Mouse (Mus musculus): ENCODE data around the gene Phlpp1.

GRCm38 (mm10) chr1:106172931-106173371 lies 1.4 kb downstream of the Phlpp1 start:
- TF ChIP-seq CTCF (IDR thresholded peaks at IDR 0.05; ENCODE audit: borderline replicate concordance, extremely low read depth, insufficient read depth, insufficient read length) (no peak), POLR2A (IDR thresholded peaks at IDR 0.05; ENCODE audit: borderline replicate concordance, extremely low read depth, insufficient read depth, insufficient read length, poor library complexity, severe bottlenecking) (no peak)

Measured in brain, embryonic 14.5 days (tissue).